Mouse (Mus musculus) midbrain, embryonic 12.5 days (tissue): ENCODE measurements around the gene Soga1. TPM values are rescaled to one million over a fixed set of nuclear protein-coding genes. Genes with fewer than 3 reads are reported as not detected.

Experiments used
- ATAC-seq: fragments of 200-750 bp; cut with Nextera tagmentation; 2 replicates; pipeline ENCODE4 v1.8.0; 2017; ENCODE audit warnings: low read depth, moderate TSS enrichment, moderate library complexity; ENCODE audit not compliant: low FRiP score
- H3K27ac ChIP-seq: fragments of 300-500 bp; sonication (generic); replicated peaks from 2 replicates; pipeline ENCODE4 v1.5.1; 2016; ENCODE audit warnings: mild to moderate bottlenecking
- H3K27me3 ChIP-seq: fragments of 300-500 bp; sonication (generic); 2 replicates; pipeline ENCODE4 v1.6.1; 2016; ENCODE audit warnings: mild to moderate bottlenecking
- H3K36me3 ChIP-seq: fragments of 300-500 bp; sonication (generic); 2 replicates; pipeline ENCODE4 v1.6.1; 2016
- H3K4me1 ChIP-seq: fragments of 300-500 bp; sonication (generic); 2 replicates; pipeline ENCODE4 v1.6.1; 2016
- H3K4me2 ChIP-seq: fragments of 300-500 bp; sonication (generic); replicated peaks from 2 replicates; pipeline ENCODE4 v1.6.1; 2016; ENCODE audit warnings: mild to moderate bottlenecking, moderate library complexity
- H3K4me3 ChIP-seq: fragments of 300-500 bp; sonication (generic); 2 replicates; pipeline ENCODE4 v1.5.1; 2016; ENCODE audit warnings: mild to moderate bottlenecking
- H3K9ac ChIP-seq: fragments of 300-500 bp; sonication (generic); replicated peaks from 2 replicates; pipeline ENCODE4 v1.6.1; 2016; ENCODE audit warnings: mild to moderate bottlenecking, moderate library complexity
- H3K9me3 ChIP-seq: fragments of 300-500 bp; sonication (generic); 2 replicates; pipeline ENCODE4 v1.6.1; 2016; ENCODE audit warnings: mild to moderate bottlenecking
- WGBS: fragments of 180-500 bp; shearing (Covaris S2); methylation state at CpG from one replicate; pipeline ENCODE4 v1.1.7; 2016; 5-methylcytosine and 5-hydroxymethylcytosine counted together
- polyA plus RNA-seq: library from polyadenylated mRNA; unstranded; fragments of >200 nt; fragmentation: Nextera tagmentation; extraction: Ambion mirVana; gene quantifications from 2 replicates; pipeline ENCODE4 v1.2.1, GENCODE M21; 2016

Soga1 gene
- polyA plus RNA-seq, 1 experiment from 2014 or later, result 6.9 TPM

DNA sequence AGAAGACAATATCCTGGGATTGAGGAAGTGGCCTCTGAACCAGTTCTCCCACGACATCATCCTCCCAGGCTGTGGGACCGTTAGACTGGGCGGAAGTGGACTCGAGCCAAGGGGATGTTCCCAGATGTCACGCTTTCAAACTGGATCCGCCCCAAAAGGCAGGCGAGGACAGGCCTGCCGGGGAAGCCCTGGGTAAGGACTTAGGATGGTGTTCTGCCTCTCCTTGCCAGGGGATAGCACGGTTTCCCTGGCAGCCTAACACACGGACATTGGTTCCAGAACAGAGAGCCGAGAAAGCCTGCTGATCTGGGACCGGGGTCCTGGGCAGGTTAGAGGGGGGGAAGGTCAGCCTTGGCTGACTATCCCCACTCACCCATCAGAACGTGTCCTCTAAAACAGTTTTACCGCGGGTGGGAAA, 1.4 kb downstream of the Soga1 start:
- Histone ChIP-seq H3K4me2 (peak overlapping the region; percentile 99), H3K36me3 (peaks cover 9% of the 10 kb centered on the region), H3K27ac (peak overlapping the region; percentile 97), H3K9ac (peak overlapping the region; percentile 99), H3K27me3 (no peaks in the 10 kb centered on the region), H3K9me3 (no peaks in the 10 kb centered on the region), H3K4me3 (peak overlapping the region; percentile 73), H3K4me1 (peaks cover 63% of the 10 kb centered on the region)
- no peak for ATAC-seq
- WGBS, result under 1% methylated on average over 15 of the region's 15 CpGs

DNA sequence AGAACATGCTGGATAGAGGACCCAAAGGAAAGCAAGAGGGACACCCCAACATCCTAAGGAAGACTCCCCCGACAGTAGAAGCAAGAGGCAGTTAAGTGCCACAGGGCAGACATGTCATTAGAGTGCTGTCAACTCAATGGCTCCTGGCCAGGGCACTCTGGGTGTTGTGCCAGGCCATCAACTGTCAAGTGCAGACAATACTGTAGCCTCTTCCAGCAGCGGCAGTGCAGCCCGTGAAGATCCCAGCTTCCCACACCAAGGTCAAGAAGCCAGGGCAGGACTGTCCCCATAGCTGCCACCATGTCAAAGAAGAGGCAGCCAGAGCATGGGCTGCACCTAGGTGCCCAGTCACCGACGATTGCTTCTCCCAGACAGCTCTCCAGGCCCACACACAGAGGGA, 1.9 kb downstream of the Soga1 start:
- peak overlapping the region; percentile 97; the same call in 1 of the 2 replicates for H3K27ac ChIP-seq
- 29% methylated on average over 5 of the region's 5 CpGs for WGBS
- H3K27me3 ChIP-seq, result no peaks in the 10 kb centered on the region
- peaks cover 66% of the 10 kb centered on the region for H3K4me1 ChIP-seq
- H3K36me3 ChIP-seq, result peaks cover 14% of the 10 kb centered on the region
- peak overlapping the region; percentile 99 for H3K4me2 ChIP-seq
- ATAC-seq, result no peak
- peak overlapping the region; percentile 99 for H3K9ac ChIP-seq
- H3K4me3 ChIP-seq, result peak overlapping the region; percentile 73
- no peaks in the 10 kb centered on the region for H3K9me3 ChIP-seq

GRCm38 (mm10) chr2:157076585-157076984, 2.5 kb downstream of the Soga1 start:
- peaks cover 67% of the 10 kb centered on the region for H3K4me1 ChIP-seq
- H3K36me3 ChIP-seq, result peaks cover 15% of the 10 kb centered on the region
- H3K9me3 ChIP-seq, result no peaks in the 10 kb centered on the region
- H3K27me3 ChIP-seq, result no peaks in the 10 kb centered on the region
- H3K4me2 ChIP-seq, result peak overlapping the region; percentile 99
- H3K27ac ChIP-seq, result no peak overlapping the region
- WGBS, result 90% methylated on average over 7 of the region's 7 CpGs
- ATAC-seq, result no peak
- peak overlapping the region; percentile 73 for H3K4me3 ChIP-seq
- peak overlapping the region; percentile 99 for H3K9ac ChIP-seq

- H3K36me3 ChIP-seq, result peaks cover 15% of the 10 kb centered on the region
- peaks cover 76% of the 10 kb centered on the region for H3K4me1 ChIP-seq
- ATAC-seq, result no peak
- 79% methylated on average over 3 of the region's 3 CpGs for WGBS
- peak overlapping the region; percentile 42 for H3K9ac ChIP-seq
- H3K4me2 ChIP-seq, result peak overlapping the region; percentile 99
- H3K9me3 ChIP-seq, result no peaks in the 10 kb centered on the region
- no peak overlapping the region; the same call in 1 of the 2 replicates for H3K27ac ChIP-seq
- peak overlapping the region; percentile 73 for H3K4me3 ChIP-seq
- H3K27me3 ChIP-seq, result no peaks in the 10 kb centered on the region
Measured at GRCm38 (mm10) chr2:157075685-157076084, 3.4 kb downstream of the Soga1 start.

- Histone ChIP-seq H3K4me1 (peaks cover 81% of the 10 kb centered on the region), H3K4me3 (peak overlapping the region; percentile 73), H3K9ac (peak overlapping the region; percentile 42; the same call in 1 of the 2 replicates), H3K4me2 (peak overlapping the region; percentile 99), H3K27ac (no peak overlapping the region), H3K9me3 (no peaks in the 10 kb centered on the region), H3K27me3 (no peaks in the 10 kb centered on the region), H3K36me3 (peaks cover 15% of the 10 kb centered on the region)
- 89% methylated on average over 3 of the region's 3 CpGs for WGBS
- no peak for ATAC-seq
Measured at GRCm38 (mm10) chr2:157075226-157075625, 3.8 kb downstream of the Soga1 start.

DNA sequence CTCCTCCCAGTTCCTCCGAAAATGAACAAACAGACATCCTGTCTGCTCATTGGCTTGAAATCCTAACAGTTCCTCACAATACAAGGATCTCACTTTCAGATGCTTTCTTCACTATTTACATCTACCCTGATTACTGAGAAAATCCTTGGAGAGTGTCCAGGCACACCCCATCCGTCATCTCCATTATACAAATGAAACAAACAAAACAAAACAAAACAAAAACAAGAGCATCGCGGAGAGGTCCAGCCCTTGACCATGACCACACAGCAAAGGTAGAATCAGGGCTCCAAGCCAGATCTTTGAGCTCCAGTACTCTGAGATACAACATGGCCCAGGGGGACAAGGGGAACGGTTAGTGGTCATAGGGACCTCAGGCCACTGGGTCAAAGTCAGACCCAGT, 4.3 kb downstream of the Soga1 start:
- no peak for ATAC-seq
- peaks cover 15% of the 10 kb centered on the region for H3K36me3 ChIP-seq
- H3K4me1 ChIP-seq, result peaks cover 82% of the 10 kb centered on the region
- H3K27me3 ChIP-seq, result no peaks in the 10 kb centered on the region
- no peak overlapping the region for H3K27ac ChIP-seq
- peak overlapping the region; percentile 42; the same call in 1 of the 2 replicates for H3K9ac ChIP-seq
- peak overlapping the region; percentile 99 for H3K4me2 ChIP-seq
- no peaks in the 10 kb centered on the region for H3K9me3 ChIP-seq
- peak overlapping the region; percentile 73; the same call in 1 of the 2 replicates for H3K4me3 ChIP-seq
- WGBS, result 83% methylated on average over 5 of the region's 5 CpGs

- H3K9ac ChIP-seq, result 0 out of 2 replicates have a peak overlapping the region, but pooled peaks have one; percentile 42
- peaks cover 15% of the 10 kb centered on the region for H3K36me3 ChIP-seq
- peak overlapping the region; percentile 46; the same call in 1 of the 2 replicates for H3K27ac ChIP-seq
- ATAC-seq, result no peak
- H3K4me2 ChIP-seq, result peak overlapping the region; percentile 99; the same call in 1 of the 2 replicates
- no peak overlapping the region for H3K4me3 ChIP-seq
- H3K27me3 ChIP-seq, result no peaks in the 10 kb centered on the region
- 77% methylated on average over 9 of the region's 9 CpGs for WGBS
- peaks cover 86% of the 10 kb centered on the region for H3K4me1 ChIP-seq
- H3K9me3 ChIP-seq, result no peaks in the 10 kb centered on the region
Measured at GRCm38 (mm10) chr2:157074186-157074724, 4.8 kb downstream of the Soga1 start.

DNA sequence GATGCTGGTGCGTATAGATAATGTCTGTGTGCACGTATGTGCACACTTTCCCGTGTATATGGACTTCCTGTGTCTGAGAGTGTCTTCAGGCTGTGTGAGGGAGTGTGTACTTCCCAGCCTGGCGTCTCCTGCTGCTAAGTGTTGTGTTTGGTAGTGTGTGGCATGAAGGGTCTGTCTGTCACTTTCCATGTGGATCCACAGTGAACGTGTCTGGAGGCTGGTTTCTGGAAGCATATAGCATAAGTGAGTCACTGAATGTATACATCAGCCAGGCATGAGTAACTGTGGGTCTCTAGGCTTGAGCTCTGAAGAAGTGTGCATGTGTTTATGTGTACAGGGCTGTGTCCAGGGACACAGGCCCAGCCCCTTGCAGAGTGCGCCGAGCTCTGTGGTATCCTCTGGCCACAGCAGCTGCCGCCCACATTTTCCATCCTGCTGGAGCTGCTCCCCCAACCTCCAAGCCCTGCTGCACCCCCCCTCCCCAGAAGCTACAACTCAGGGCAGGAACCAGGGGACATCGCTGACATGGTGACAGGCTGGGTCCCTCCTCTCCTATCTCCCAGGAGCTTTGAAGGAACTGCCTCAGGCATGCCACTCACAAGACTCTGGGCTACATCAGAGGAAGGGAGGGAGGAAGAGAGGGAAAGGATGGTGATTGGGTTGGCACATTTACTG, 5.5 kb downstream of the Soga1 start:
- Histone ChIP-seq H3K9me3 (no peaks in the 10 kb centered on the region), H3K4me2 (no peak overlapping the region), H3K9ac (no peak overlapping the region), H3K4me1 (peaks cover 93% of the 10 kb centered on the region), H3K27ac (peak overlapping the region; percentile 46; the same call in 1 of the 2 replicates), H3K27me3 (no peaks in the 10 kb centered on the region), H3K4me3 (no peak overlapping the region), H3K36me3 (peaks cover 15% of the 10 kb centered on the region)
- no peak for ATAC-seq
- 84% methylated on average over 9 of the region's 9 CpGs for WGBS

GRCm38 (mm10) chr2:157072316-157072990, 6.6 kb downstream of the Soga1 start:
- Histone ChIP-seq H3K9ac (0 out of 2 replicates have a peak overlapping the region, but pooled peaks have one; percentile 4), H3K27ac (no peak overlapping the region), H3K4me1 (peaks cover 97% of the 10 kb centered on the region), H3K4me2 (no peak overlapping the region), H3K27me3 (no peaks in the 10 kb centered on the region), H3K9me3 (no peaks in the 10 kb centered on the region), H3K36me3 (peaks cover 15% of the 10 kb centered on the region), H3K4me3 (no peak overlapping the region)
- WGBS, result 71% methylated on average over 9 of the region's 9 CpGs
- no peak for ATAC-seq

DNA sequence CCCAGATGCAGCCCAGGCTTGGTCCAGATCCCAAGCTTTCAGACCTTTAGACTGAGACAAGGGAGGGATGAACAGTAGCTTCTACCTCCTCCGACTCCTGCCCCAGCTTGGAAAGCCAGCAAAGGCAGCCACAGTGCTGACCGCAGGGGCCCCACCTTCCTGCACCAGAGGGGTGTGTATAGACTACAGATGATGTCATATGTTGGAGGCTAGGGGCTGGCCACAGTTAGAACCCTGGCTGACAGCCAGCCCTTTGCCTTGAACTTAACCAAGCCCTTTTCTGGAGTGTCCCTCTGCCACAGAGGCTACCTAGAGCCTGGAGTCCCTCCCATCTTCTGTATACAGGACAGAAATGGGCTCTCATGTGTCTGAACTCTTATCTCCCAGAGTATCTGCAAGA, 7.5 kb downstream of the Soga1 start:
- Histone ChIP-seq H3K4me1 (peaks cover 95% of the 10 kb centered on the region), H3K36me3 (peaks cover 15% of the 10 kb centered on the region), H3K27ac (no peak overlapping the region), H3K9me3 (no peaks in the 10 kb centered on the region), H3K4me2 (no peak overlapping the region; the same call in 1 of the 2 replicates), H3K4me3 (no peak overlapping the region), H3K9ac (no peak overlapping the region; the same call in 1 of the 2 replicates), H3K27me3 (no peaks in the 10 kb centered on the region)
- no peak for ATAC-seq
- WGBS, result 81% methylated on average over 2 of the region's 2 CpGs

DNA sequence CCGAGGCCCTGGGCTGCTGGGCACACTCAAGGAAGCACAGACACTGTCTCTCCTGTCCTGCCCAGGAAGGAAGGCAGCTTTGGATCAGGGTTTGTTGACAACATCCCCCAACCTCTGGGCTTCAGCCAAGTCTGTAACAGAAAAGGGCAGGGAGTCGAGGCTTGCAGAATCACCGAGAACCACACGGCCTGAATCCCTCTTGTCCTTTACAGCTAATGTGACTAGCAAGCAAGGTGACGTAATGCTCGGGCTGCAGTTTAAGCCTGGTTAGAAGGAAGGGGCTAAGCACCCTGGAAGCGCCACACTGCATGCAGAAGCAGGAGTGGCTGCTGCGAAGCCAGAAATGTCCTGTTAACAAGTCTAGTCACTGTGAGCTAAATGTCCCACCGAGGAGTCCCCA, 8.7 kb downstream of the Soga1 start:
- no peak overlapping the region for H3K4me3 ChIP-seq
- H3K4me1 ChIP-seq, result peaks cover 87% of the 10 kb centered on the region
- no peak overlapping the region for H3K4me2 ChIP-seq
- no peaks in the 10 kb centered on the region for H3K9me3 ChIP-seq
- H3K27me3 ChIP-seq, result no peaks in the 10 kb centered on the region
- peak overlapping the region; percentile 71 for H3K27ac ChIP-seq
- H3K36me3 ChIP-seq, result peaks cover 15% of the 10 kb centered on the region
- no peak overlapping the region; the same call in 1 of the 2 replicates for H3K9ac ChIP-seq
- WGBS, result 62% methylated on average over 9 of the region's 9 CpGs
- ATAC-seq, result no peak
